Mouse (Mus musculus): ENCODE measurements around the gene Kank1.

DNA sequence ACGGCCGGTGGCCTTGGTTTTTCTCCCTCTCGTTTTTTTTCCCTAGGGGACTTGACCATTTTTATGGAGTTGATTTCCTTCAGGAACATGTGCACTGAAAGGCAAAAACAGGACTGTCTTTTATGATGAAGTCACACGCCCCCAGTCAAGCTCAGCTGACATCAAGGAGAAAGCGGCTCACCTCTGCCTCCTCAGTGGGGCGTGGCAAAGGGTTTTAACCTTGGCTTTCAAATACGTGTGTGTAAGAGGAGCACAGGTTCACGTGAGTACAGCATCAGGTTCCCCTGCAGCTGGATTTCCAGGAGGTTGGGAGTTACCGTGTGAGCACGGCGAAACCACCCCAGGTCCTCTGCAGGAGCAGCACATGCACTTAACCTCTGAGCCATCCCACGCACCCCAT, 33.7 kb upstream of the Kank1 start:
- TF ChIP-seq CTCF (IDR thresholded peaks at IDR 0.05; ENCODE audit: low read depth, low read length): no peak
- TF ChIP-seq POLR2A (IDR thresholded peaks at IDR 0.05; ENCODE audit: borderline replicate concordance, low read depth, low read length): no peak

All from bone marrow macrophage, adult 2 months (primary cell).